Mouse (Mus musculus) gonadal fat pad, adult 2 months (tissue): Measurements from ENCODE around the gene Wars2. TPM values are rescaled to one million over a fixed set of nuclear protein-coding genes. Genes with fewer than 3 reads are reported as not detected.

Experiments
- DNase-seq: peaks from one replicate; pipeline ENCODE4 v3.0.0-alpha.2; 2012; ENCODE audit warnings: low read depth
- polyA plus RNA-seq: library from polyadenylated mRNA; depleted of rRNA; stranded (reverse); fragments of >200 nt; gene quantifications from 2 replicates; pipeline ENCODE4 v1.2.3, GENCODE M21; 2012; rRNA removed

Gene Wars2
- polyA plus RNA-seq, 1 experiment, result 4.4 TPM

- DNase-seq, result no peak
Measured at GRCm38 (mm10) chr3:99264695-99265094, 123.8 kb downstream of the Wars2 start.

DNA sequence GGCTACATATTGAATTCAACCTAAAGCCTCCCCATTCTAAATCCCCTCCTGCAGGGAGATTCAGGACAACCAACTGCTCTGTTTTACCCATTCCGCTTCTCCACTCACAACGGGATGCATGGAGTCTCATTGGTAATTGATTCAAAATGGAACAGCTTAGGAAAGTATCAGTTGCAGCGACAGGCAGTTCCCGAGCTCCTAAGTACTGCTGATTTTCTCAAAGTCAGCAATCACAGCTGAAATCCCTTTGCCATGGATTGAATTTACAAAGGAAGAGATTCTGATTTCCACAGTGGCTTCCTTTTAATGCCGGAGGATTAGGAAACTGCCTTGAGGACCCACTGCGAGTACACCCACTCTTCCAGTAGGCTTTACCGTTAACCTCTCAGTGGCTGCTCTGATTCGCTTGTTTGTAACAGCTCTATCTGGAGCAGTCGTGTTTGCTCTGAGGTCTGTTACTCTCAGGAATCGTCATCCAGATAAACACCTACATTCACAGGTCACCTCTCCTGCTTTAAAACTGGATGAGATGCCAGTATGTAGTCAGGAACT, 126.0 kb downstream of the Wars2 start:
- no peak for DNase-seq

GRCm38 (mm10) chr3:99277973-99278580, 137.2 kb downstream of the Wars2 start:
- DNase-seq, result no peak

GRCm38 (mm10) chr3:99279718-99280117, 138.8 kb downstream of the Wars2 start:
- no peak for DNase-seq

DNA sequence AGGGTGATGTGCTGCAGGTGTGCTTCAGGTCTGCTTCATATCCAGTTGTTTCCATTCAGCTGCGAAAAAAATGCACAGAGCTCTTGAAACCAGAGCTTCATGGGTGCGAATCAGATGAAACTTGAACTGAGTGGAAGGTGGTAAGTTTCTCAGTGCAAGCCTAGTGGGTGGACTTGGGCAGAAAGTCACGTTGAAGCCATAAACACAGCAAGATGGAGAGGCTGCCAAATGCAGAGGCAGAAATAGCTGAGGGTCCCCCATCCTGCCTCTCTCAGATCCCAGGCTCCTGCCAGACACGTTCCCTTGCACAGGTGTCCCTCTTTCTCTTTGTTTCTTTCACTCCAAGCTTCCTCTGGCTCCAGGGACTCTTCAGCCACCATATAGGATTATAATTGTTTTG, 140.6 kb downstream of the Wars2 start:
- DNase-seq, result no peak

DNA sequence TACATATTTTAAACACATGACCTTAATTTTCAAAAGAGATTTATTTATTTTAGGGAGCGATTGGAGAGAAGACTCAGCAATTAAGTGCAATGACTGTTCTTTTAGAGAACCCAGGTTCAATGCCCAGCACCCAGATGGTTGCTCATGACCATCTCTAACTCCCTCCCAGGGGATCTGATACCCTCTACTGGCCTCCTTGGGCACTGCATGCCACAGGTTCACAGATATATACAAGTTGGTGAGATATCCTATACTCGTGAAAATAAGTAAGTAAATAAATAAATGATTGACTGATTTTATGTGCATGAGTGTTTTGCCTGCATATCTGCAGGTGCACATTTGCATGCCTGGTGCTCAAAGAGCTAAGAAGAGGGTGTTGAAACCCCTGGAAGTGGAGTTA, 147.4 kb downstream of the Wars2 start:
- no peak for DNase-seq

Other genes with a start within 250 kb of the Wars2 start
- gene Hao2, start 247.8 kb upstream of the Wars2 start, polyA plus RNA-seq, result 0.07 and 0.08 TPM in 2 replicates
- gene Tbx15, start 99.3 kb downstream of the Wars2 start, polyA plus RNA-seq, result 0.19 TPM in 1 of 2 replicates, not detected in the other